Mouse (Mus musculus) retina, adult 2 months (tissue): Measurements from ENCODE around the gene Amer2.
"Not testable (repeated sequence)": the region's sequence is repeated elsewhere in the genome, so short reads cannot be mapped to it uniquely, and the experiment has no call there.

ENCODE experiments used
- DNase-seq: peaks from one replicate; pipeline ENCODE4 v3.0.0-alpha.2; 2012; ENCODE audit warnings: low read depth, low spot score

Gene Amer2

DNA sequence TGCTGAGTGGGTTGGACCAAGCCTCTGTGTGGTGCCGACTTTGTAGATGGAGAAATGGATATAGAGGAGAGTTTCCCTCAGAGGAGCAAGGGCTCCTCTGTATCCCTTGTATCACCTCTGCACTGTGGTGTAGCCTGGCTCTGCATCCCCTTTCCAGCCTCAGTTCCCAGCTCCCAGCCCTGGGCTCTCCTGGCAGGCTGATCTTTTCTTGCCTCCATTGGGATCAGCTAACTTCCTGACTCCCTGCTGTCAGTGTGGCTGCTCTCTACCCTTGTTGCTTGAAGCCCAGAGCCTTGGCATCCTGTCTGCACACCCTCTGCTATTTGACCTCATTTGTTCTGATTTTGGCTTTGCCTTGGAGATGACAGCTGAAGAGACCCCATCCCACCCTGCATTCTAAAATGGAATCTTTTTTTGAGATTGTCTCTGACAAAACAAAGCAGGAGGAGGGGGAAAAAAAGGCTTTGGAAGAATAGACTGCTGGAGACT, at the start of gene Amer2:
TSS of gene Amer2 (plus strand) at position 439 of the 489 bp plus-strand sequence.
- no peak for DNase-seq

DNA sequence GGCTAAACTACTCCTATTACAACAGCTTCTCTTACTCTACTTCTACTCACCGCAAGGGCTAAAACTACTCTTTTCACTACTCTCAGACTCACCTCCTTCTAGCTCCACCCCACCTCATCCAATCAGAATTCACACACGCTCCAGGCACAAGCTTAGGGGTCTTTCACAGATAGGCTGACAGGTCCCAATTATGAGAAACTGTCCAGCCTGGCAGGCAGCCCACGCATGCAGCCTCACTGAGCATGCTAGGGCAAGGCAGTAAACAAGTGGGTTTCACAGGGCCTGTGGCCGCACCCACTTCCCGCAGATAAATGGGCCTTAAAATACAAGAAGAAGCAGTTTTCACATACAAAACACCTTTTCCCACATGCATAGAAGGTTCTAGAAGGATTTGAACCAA, 33.1 kb upstream of the Amer2 start:
- not testable (repeated sequence) for DNase-seq

DNA sequence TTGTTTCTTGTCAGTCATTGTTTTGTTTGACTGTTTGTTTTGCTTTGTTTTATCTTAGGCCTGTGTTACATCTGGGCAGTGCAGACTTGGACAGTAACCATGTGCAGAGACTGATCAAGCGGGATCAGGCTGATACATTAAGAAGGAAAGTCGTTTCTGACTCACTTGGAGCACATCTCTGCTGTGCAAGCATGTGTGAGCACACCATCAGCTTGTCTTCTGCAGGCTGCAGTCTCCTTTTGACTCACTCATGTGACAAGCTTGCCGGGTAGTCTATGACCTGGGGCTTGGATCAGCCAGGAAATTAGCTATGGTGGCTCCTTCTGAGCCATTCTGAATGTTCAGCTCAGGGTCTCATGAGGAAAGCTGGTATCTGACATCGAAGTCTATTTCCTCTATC, 32.5 kb upstream of the Amer2 start:
- no peak for DNase-seq

DNA sequence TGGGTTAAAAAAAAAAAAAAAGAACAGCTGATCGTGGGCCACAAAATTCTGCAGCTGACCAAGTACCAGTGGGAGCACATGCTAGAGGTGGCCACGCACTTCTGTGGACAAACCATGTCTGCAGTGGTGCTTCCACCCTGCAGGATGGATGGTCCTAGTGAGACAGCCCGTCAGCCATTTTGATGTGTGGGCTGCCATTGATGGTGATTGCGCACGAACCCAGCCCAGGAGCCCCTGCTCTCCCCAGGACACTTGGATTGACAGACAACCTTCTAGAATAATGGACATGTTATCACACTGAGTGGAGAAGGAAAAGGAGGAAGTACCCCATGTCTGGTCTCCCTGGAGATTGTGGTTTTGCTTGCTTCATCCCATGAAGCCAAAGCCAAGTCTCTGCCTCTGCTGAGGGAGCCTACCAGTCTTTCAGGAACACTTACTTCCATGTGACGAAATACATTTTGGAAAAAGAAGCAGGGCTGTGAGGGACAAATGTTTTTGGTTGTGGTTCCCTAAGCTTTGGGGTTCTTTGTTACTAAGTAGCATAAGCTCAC, 27.7 kb upstream of the Amer2 start:
- no peak for DNase-seq

DNA sequence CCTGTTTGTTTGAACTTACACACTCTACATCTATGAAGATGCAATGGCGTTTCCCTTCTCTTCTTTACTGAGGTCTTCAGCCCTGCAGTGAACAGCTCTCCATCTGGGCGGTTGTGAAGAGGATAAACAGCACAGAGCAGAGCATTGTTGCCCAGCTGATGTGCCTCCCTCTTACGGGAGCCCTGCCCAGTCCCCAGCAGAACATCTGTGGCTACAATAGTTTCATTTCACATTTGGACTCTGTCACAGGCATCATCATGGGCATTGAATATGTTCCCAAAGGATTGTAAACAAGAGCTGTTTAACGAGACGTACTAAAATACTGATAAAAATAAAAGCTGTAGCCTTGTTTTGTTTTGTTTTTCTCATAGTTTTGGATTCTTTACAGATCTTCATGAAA, 14.7 kb upstream of the Amer2 start:
- no peak for DNase-seq

DNA sequence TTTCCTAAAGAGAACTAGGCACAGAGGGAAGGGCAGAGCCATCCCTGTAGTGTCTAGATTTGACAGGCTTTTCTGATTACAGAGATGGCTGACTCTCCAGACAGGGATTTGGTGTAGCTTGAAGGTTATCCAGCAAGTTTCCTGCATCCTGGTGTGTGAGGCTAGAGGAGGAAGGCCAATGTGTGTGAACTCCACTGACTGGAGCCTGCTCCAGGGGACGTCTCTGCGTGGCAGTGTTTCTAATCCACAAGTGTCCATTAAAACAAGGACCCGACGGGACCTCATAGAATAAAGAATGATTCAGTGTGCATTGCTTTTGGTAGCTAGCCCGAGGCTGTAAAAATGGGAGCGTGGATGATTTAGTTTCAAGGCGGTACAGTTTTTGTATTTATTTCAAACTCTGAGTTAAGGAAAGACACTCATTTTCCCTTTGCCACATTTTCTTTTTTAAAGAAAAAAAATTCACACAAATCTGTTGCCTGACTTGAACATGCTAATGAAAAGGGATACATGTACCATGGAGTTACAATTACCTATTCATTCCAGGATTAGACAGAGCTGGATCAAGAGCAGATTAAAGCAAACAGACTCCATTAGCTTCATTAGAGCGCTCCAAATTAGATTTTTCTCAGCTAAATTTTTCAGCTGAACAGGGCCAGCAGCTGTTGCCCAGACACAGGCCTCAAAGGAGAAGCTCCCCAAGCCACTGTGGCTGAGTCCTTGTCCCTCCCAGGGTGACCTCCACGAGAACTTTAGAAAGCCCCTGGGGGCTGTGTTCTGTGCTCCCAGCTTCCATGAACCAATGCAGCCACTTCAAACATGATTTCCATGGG, 11.5 kb upstream of the Amer2 start:
- DNase-seq: no peak

DNA sequence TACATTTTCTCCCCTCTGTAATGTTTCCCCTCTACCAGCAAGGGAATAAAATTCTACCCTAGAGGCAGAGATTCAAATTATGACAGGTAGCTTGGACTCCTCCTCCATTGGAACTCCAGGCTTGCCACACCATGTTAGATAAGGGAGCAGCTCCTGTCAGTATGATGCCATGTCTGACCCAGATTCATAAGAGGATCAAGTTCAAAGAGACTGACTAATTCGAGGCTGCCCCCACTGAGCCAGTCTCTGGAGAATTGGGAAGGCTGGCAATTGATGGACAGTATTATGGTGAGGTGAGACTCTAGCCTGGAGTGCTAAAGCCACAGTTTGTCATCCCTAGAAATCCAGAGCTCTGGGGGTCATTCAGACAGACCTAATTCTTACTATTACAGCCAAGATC, 6.3 kb upstream of the Amer2 start:
- peak; percentile 69 for DNase-seq

DNA sequence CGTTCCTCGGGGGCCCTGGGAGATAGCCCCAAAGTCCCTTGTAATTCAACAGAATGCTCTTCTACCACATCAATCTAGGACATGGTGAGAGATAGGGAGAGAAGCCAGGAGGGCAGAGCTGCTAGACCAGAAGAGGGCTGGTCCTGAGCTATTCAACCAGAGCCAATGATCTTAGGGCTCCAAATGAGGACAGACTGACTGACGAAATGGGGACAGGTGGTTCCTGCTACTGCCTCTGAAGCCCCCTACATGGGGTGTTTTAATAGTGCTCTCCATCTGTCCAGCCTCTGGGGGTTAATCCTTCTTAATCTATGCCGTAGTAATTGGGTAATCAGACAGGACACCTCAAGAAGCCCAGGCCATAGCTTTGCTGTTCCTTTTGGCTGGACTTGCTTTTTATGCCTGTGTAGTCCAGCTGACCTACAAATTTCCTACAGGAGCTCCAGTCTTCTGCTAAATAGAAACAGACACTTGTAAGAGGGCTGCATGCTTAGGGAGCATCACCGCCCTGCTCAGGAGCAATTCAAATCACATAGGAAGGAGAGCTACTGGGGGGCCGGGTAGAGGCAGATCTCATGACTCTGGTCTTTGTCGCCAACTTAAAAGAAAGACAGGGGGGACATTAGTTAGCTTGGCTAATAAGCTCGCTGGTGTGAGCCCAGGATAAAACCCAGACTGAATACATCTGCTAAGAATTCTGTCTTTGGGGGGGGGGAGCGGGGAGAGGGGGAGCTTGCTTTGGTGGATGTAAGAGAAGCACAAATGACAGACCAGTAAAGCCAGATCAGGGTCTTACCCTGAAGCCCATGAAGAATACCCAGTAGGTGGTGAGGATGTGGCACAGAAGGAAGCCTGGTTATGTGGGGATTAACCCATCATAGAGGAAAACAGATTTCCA, 4.0 kb upstream of the Amer2 start:
- peak; percentile 45 for DNase-seq

DNA sequence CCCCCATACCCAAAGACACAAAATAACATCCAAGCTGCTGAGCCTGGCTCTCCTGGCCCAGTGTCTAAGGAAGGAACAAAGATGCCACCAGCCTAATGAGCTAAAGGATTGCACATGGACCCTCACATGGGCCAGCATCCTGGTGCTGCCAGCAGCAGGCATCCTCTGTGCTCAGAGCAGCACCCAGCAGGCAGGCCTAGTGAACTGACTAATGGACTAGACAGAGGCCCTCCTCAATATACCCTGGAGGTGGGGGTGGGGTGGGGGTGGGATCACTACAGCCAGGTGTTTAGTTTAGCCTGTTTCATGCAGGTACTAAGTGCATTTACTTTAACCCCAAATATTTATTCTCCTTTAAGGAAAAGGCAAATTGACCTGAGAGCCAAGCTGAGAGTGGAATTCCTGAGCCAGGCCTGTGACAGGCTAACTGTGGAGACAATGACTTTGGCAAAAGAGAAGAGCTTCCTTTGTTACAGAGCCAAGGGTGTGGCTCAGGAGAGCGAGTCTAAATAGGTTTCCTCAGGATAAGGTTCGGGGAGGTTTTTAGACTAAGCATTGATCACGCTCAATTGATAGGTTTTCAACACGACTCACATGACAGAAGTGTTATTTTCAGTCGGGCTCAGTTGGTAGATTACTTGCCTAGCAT, 3.3 kb upstream of the Amer2 start:
- no peak for DNase-seq

DNA sequence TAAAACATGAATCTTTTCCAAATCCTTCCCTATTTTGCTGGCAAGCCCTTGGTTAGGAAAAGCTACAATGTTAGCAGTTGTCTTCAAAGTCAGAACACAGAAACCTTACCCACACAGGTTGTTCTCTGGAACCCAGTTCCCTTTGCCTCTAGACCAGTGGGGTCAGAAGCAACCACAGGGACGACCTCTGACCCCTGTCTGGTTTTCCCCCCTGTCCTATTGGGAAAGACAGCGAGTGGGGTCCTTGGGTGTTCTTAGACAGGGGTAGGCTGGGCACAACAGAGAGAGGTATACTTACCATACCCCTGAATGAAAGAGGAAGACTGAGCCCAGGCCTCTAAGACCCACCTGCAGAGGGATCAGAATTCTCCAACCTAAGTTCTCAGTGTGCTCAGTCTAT, 4.0 kb downstream of the Amer2 start:
- no peak for DNase-seq

DNA sequence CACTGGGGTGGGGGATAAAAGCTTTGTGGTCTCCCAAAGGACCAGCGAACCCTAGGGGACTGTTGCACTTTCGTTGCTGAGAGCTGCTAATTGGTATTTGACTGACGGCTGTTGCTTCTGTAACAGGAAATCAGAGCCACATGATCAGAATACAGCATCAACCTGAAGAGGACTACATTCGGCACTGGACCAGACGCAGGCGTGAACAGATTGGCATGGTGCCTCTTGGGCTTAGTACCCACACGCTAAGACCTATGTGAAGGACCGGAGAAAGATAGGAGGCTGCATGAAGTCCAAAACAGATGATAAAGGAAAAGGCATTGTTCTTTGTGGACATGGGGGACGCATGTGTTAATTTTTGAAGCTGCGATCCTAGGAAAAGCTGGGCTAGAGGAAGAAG, 4.5 kb downstream of the Amer2 start:
- DNase-seq: peak; percentile 43

DNA sequence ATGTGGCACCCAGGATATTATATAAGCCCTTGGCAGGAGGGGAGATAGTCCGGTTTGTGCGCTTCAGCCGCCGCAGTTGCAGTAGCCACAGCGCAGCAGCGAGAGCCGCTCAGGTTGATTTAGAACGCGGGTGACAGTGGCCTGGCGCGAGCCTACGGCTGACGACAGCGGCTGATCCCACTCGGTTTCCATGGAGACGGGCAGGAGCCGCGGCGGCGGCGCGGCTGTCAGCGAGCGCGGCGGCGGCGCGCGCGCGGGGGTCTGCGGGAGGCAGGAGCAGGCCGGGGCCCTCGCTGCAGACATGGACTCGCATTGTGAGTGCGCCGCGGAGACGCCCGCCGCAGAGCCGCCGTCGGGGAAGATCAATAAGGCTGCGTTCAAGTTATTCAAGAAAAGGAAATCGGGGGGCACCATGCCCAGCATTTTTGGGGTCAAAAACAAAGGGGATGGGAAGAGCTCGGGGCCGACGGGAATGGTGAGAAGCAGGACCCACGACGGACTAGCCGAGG, 5.1 kb downstream of the Amer2 start:
- DNase-seq: peak; percentile 79

DNA sequence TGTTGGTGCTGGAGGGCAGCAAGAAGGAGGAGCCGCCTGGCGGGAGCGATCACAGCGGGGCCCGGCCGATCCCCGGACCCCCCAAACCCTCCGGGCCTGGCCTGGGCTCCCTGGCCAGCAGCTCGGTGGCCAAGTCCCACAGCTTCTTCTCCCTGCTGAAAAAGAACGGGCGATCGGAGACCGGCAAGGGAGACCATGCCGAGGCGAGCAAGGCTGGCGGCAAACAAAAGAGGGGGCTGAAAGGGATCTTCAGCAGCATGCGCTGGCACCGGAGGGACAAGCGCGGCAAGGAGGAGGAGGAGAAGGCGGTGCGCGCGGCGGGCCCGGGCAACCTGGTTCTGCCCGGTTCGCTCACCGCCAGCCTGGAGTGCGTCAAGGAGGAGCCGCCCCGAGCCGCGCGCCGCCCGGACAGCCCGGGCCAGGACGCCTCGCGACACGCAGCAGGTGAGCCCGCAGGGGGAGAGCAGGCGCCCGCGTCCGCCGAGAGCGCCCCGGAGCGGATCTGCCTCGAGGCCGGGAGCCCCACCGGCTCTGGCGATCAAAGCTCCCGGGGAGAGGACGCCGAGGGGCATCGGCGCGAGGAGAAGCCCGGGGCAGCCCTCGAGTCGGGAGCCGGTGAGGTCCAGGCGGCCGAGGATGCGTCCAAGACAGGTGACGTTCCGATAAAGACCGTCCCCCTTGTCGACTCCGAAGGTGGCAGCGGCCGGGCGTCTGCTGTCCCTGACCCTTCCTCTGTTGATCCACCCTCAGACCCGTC, 5.7 kb downstream of the Amer2 start:
- DNase-seq: peak; percentile 42

DNA sequence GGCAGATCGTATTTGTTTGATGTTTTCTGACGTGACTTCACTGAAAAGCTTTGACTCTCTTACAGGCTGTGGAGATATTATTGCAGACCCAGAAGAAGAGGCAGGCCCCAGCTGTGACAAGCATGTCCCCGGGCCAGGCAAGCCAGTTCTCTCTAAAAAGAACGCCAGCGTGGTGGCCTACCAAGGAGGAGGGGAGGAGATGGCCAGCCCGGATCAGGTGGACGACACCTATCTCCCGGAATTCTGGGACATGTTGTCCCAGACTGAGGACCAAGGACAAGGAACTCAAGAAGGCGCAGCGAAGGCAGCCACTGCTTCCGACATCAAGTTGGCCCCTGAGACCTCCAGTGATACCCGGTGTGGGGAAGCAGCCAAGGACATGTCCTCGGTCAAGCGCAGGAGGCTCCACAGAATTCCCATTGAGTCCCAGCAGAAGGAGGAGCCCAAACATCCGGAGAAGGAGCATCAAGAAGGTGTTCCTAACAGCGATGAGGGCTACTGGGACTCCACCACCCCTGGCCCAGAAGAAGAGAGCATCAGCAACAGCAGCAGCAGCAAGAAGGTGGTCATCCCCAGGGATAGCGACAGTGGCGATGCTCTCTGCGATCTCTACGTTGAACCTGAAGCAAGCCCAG, 6.4 kb downstream of the Amer2 start:
- DNase-seq: no peak

DNA sequence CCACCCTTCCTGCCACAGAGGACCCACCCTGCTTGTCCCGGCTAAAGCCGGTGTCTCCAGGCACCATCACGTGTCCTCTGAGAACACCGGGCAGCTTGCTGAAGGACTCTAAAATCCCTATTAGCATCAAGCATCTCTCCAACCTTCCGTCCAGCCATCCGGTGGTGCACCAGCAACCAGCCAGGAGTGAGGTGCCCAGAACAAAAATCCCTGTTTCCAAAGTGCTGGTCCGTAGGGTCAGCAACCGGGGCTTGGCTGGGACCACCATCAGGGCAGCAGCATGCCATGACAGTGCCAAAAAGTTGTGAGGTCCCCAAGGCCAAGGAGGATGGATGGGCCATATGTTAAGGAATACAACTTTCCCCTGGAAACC, 6.9 kb downstream of the Amer2 start:
- DNase-seq: peak; percentile 48

DNA sequence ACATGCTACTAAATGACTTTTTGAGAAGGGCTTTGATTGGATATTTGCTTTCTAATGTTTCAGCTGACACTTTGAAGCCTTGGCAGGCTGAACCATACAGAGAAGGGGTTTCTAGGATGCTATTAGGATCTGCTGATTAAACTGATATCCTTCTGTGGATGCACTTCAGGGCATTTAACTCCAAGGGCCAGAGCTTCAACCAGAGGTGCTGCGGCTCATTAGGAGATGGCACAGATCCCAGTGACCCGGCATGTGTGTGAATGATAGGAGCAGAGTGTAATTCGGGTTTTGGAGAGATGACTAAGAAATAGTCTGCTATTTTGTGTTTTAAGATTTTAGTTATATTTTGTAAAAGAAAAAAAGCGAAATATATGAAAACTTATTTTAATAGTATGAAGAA, 8.6 kb downstream of the Amer2 start:
- DNase-seq: no peak

DNA sequence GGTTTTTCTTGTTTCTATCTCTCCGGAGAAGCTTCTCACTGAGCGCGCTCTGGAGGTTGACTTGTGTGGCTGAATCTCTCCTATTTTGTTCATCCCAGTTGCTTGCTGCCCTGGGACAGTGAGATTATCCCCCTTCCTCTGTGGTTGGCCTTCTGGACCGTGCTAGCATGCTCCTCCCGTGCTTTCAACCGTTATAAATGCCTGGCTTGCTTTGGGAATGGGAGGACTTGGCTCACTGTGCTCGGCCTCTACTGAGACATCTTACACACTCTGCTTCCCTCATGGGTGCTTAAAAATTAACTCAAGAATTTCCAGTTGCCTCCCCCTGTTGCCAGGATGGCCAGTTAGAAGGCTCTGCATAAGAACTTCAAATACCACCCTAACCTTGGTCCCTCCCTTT, 10.8 kb downstream of the Amer2 start:
- no peak for DNase-seq

DNA sequence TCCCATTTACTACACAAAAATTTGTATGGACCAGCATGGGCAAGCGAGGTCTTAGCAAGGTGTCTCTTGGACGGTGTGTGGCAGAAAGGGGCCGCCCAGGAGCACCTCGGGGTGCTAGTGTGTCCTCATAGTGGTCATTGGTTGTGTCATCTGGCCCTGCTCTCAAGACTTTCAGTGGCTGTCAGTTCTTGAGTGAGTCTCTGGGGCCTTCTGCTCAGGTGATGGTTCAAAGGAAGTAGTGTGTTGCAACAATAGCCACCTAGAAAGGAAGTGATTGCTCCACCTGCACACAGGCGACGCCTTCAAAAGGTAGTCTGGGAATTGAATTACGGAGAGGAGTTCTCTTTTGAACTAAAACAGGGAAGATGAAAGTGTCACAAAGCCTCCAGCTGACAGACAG, 11.2 kb downstream of the Amer2 start:
- DNase-seq: no peak

DNA sequence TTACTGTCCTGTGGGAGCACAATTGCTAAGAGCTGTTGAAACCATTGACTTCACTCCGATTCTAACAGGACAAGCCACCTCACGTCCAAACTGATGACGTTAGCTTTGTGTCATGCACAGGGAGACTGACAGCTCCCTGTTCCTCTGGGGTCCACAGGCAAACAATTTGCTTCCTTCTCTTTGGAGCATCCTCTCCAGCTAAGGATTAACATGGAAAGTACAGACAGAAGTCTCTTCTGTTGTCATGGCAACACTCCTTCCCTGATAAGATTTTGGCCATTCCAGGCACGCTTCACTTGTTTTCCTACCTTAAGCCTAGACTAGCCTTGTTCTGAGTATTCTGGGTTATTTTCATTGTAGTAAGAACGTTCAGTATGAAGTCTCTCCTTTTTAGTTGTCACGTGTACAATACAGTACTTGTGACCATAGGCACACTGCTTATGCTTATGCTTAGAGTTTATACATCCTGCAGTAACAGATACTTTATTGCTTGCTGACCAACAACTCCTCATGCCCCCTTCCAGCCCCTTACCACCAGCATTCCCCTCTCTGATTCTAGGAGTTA, 12.1 kb downstream of the Amer2 start:
- DNase-seq: no peak
